ENCODE assay signal across 22 mouse cellular contexts in genomic region chr15:25444208-25444607, GRCm38 (mm10). TPM values are rescaled to one million over a fixed set of nuclear protein-coding genes. Genes with fewer than 3 reads are reported as not detected.
A peak's percentile ranks its signal among the peaks of the same experiment; 100 is the strongest.
DNase-seq lines count a peak whose midpoint lies in the region; ATAC-seq and TF ChIP-seq lines count a peak whose summit lies in the region.
"Had no signal": no experiment of that assay in that cellular context is flagged by ENCODE, and none has a peak within 500 bp of the region (broad histone marks: within the 10 kb centered on the region; RNA-seq: fewer than 3 reads in every experiment).

No protein-coding gene starts in this region.

- H3K79me2 ChIP-seq in myocyte (ENCODE audit: control insufficient read depth, insufficient read depth) = no peaks in the 10 kb centered on the region

- no peaks in the 10 kb centered on the region for H3K36me3 ChIP-seq in midbrain, embryonic 11.5 days (ENCODE audit: control insufficient read depth, insufficient read depth, low read length)
- no peaks in the 10 kb centered on the region for H3K36me3 ChIP-seq in midbrain, embryonic 13.5 days
- no peaks in the 10 kb centered on the region for H3K36me3 ChIP-seq in myocyte (ENCODE audit: control insufficient read depth, insufficient read depth)
- no peaks in the 10 kb centered on the region for H3K36me3 ChIP-seq in hindbrain, embryonic 14.5 days (replicated peaks; ENCODE audit: control insufficient read depth, insufficient read depth)
- H3K36me3 ChIP-seq: embryonic facial prominence, embryonic 13.5 days; forebrain, embryonic 12.5 days; G1E; heart, embryonic 12.5 days; hindbrain, embryonic 13.5 days had no signal

- no peak overlapping the region for H3K4me2 ChIP-seq in midbrain, embryonic 11.5 days
- H3K4me2 ChIP-seq in midbrain, embryonic 13.5 days (replicated peaks) = no peak overlapping the region
- no peak overlapping the region for H3K4me2 ChIP-seq in myocyte (ENCODE audit: low read depth)
- H3K4me2 ChIP-seq in hindbrain, embryonic 14.5 days (replicated peaks) = no peak overlapping the region
- H3K4me2 ChIP-seq: embryonic facial prominence, embryonic 13.5 days; forebrain, embryonic 12.5 days; heart, embryonic 12.5 days; hindbrain, embryonic 13.5 days had no signal

- WGBS in midbrain, embryonic 11.5 days = 86% methylated on average over 10 of the region's 10 CpGs
- 85% methylated on average over 10 of the region's 10 CpGs for WGBS in midbrain, embryonic 13.5 days
- WGBS in hindbrain, embryonic 14.5 days = 82% methylated on average over 10 of the region's 10 CpGs

- 0 out of 2 replicates have a peak, but pooled peaks cover 7% of the 10 kb centered on the region for H3K4me1 ChIP-seq in midbrain, embryonic 11.5 days (ENCODE audit: control insufficient read depth, insufficient read depth, low read length)
- H3K4me1 ChIP-seq in midbrain, embryonic 13.5 days (replicated peaks) = peaks cover 20% of the 10 kb centered on the region
- H3K4me1 ChIP-seq in hindbrain, embryonic 14.5 days (replicated peaks; ENCODE audit: control insufficient read depth, insufficient read depth, low read length) = peaks cover 12% of the 10 kb centered on the region; the same call in 1 of the 2 replicates

- H3ac ChIP-seq in myocyte (ENCODE audit: control insufficient read depth, insufficient read length) = no peak overlapping the region

- TF ChIP-seq POLR2A in myocyte (IDR thresholded peaks at IDR 0.05; ENCODE audit: insufficient read length, low read depth) = no peak

- no peak overlapping the region for H3K27ac ChIP-seq in midbrain, embryonic 11.5 days (ENCODE audit: low read depth, low read length)
- H3K27ac ChIP-seq in midbrain, embryonic 13.5 days = no peak overlapping the region
- no peak overlapping the region for H3K27ac ChIP-seq in hindbrain, embryonic 14.5 days
- H3K27ac ChIP-seq: forebrain, embryonic 12.5 days; heart, adult 2 months; hindbrain, embryonic 13.5 days had no signal

- ATAC-seq in midbrain, embryonic 11.5 days (ENCODE audit: low FRiP score) = no peak
- ATAC-seq in midbrain, embryonic 13.5 days = no peak
- ATAC-seq in CD4-positive, CD25-positive, alpha-beta regulatory T cell, adult 4 months = no peak
- ATAC-seq in hindbrain, embryonic 14.5 days (ENCODE audit: low FRiP score) = no peak
- ATAC-seq: forebrain, embryonic 16.5 days; intestine, postnatal 0 days had no signal

- no peak overlapping the region for H3K4me3 ChIP-seq in midbrain, embryonic 11.5 days (ENCODE audit: low read depth, low read length)
- H3K4me3 ChIP-seq in midbrain, embryonic 13.5 days (replicated peaks) = no peak overlapping the region
- H3K4me3 ChIP-seq in myocyte = no peak overlapping the region
- no peak overlapping the region for H3K4me3 ChIP-seq in hindbrain, embryonic 14.5 days (replicated peaks; ENCODE audit: low read length)
- H3K4me3 ChIP-seq: embryonic facial prominence, embryonic 13.5 days; forebrain, embryonic 12.5 days; heart, adult 2 months; heart, embryonic 12.5 days; hindbrain, embryonic 13.5 days had no signal

- H3K9me3 ChIP-seq in midbrain, embryonic 11.5 days (ENCODE audit: control insufficient read depth, low read length) = no peaks in the 10 kb centered on the region
- no peaks in the 10 kb centered on the region for H3K9me3 ChIP-seq in midbrain, embryonic 13.5 days
- no peaks in the 10 kb centered on the region for H3K9me3 ChIP-seq in hindbrain, embryonic 14.5 days (ENCODE audit: control insufficient read depth, low read length)
- H3K9me3 ChIP-seq: embryonic facial prominence, embryonic 13.5 days; forebrain, embryonic 12.5 days; heart, embryonic 12.5 days; hindbrain, embryonic 13.5 days had no signal

- H3K27me3 ChIP-seq in midbrain, embryonic 11.5 days (ENCODE audit: control insufficient read depth, insufficient read depth, low read length) = no peaks in the 10 kb centered on the region
- peaks cover 17% of the 10 kb centered on the region for H3K27me3 ChIP-seq in midbrain, embryonic 13.5 days
- no peaks in the 10 kb centered on the region for H3K27me3 ChIP-seq in myocyte (ENCODE audit: control insufficient read depth, insufficient read depth, insufficient read length)
- no peaks in the 10 kb centered on the region; the same call in 1 of the 2 replicates for H3K27me3 ChIP-seq in hindbrain, embryonic 14.5 days (ENCODE audit: control insufficient read depth, insufficient read depth, low read length)

- H3K9ac ChIP-seq in midbrain, embryonic 11.5 days (ENCODE audit: low read length) = no peak overlapping the region
- H3K9ac ChIP-seq in midbrain, embryonic 13.5 days (replicated peaks) = no peak overlapping the region
- H3K9ac ChIP-seq in hindbrain, embryonic 14.5 days = no peak overlapping the region
- H3K9ac ChIP-seq: embryonic facial prominence, embryonic 13.5 days; forebrain, embryonic 12.5 days; heart, embryonic 12.5 days; hindbrain, embryonic 13.5 days had no signal

- DNase-seq in adrenal gland, adult (ENCODE audit: inconsistent age in 2 of 2, low spot score in 1 of 2) = peak; percentile 68 to 85
- DNase-seq in adrenal gland, postnatal 4 days (ENCODE audit: low spot score in 2 of 2) = no peak
- peak; percentile 44 for DNase-seq in midbrain, embryonic 11.5 days (ENCODE audit: low spot score, missing footprints)
- peak; percentile 41 for DNase-seq in adrenal gland, postnatal 10 days
- no peak for DNase-seq in hindbrain, embryonic 14.5 days (ENCODE audit: low spot score)
- DNase-seq: cerebellum, adult 11 months; cerebellum, adult 9-10 months; cerebellum, postnatal 36 days; gastrocnemius, postnatal 10 days; heart, adult 2 months; heart, postnatal 36 days; kidney, adult 8-10 months had no signal

TF ChIP-seq in myocyte, 11 proteins besides CTCF, POLR2A, EP300 and RAD21:
- TF ChIP-seq CEBPB (IDR thresholded peaks at IDR 0.05; ENCODE audit: insufficient read depth, poor library complexity, severe bottlenecking) (peak; percentile 37; the same call in 1 of the 2 replicates), SRF (IDR thresholded peaks at IDR 0.05; ENCODE audit: control insufficient read depth, insufficient read length, low read depth) (no peak), MAX (IDR thresholded peaks at IDR 0.05; ENCODE audit: low read depth) (peak; percentile 16), REST (IDR thresholded peaks at IDR 0.05; ENCODE audit: insufficient read depth, insufficient read length) (no peak)

RNA-seq across cellular contexts. Expression of gene Basp1, which starts 30.6 kb away (rescaled TPM):
- 10 to 100 TPM; 44.9 to 61.0 TPM for total RNA-seq in adrenal gland, postnatal 4 days (2021)
- polyA plus RNA-seq in midbrain, embryonic 11.5 days (2014; fragmentation: Nextera tagmentation; extraction: Ambion mirVana) = 186 and 217 TPM in 2 replicates
- polyA plus RNA-seq in midbrain, embryonic 13.5 days (2015; fragmentation: Nextera tagmentation; extraction: Ambion mirVana) = 205 and 211 TPM in 2 replicates
- total RNA-seq in adrenal gland, postnatal 10 days (2021) = 10 to 100 TPM; 17.6 to 29.6 TPM
- 103 TPM for polyA plus RNA-seq in myocyte (2012; fragmentation: generic; extraction: Trizol)
- polyA plus RNA-seq in CD4-positive, CD25-positive, alpha-beta regulatory T cell, adult 4 months (2017; shearing (Covaris generic)) = under 1 TPM; 0.33 to 0.50 TPM
- polyA plus RNA-seq in hindbrain, embryonic 14.5 days (2014; fragmentation: Nextera tagmentation; extraction: Ambion mirVana) = 262 and 283 TPM in 2 replicates
- total RNA-seq: G1E had no signal
- polyA plus RNA-seq: G1E had no signal

Comparison
In these comparisons a context has a peak if more than half of its experiments do, and no peak if none do; other contexts are left out.
1. DNase-seq: peak in adrenal gland, adult (2 of 2), midbrain, embryonic 11.5 days (single experiment) and adrenal gland, postnatal 10 days (single experiment); none in adrenal gland, postnatal 4 days (0 of 2) and hindbrain, embryonic 14.5 days (single experiment).
2. RNA of gene Basp1, which starts 30.6 kb away (polyA plus RNA-seq): 262 to 283 TPM in hindbrain, embryonic 14.5 days, 186 to 217 TPM in midbrain, embryonic 11.5 days, 205 to 211 TPM in midbrain, embryonic 13.5 days and 103 TPM in myocyte (single experiment); 0.33 to 0.50 TPM in CD4-positive, CD25-positive, alpha-beta regulatory T cell, adult 4 months; every median in the first group is over 10 times any median in the second.